Mouse (Mus musculus): ENCODE measurements around the gene Peg3. TPM values are rescaled to one million over a fixed set of nuclear protein-coding genes. Genes with fewer than 3 reads are reported as not detected.
"Not testable (repeated sequence)": the region's sequence is repeated elsewhere in the genome, so short reads cannot be mapped to it uniquely, and the experiment has no call there.

Peg3 gene
- polyA plus RNA-seq (2015; fragmentation: Nextera tagmentation; extraction: Ambion mirVana) = 148 and 157 TPM in 2 replicates

DNA sequence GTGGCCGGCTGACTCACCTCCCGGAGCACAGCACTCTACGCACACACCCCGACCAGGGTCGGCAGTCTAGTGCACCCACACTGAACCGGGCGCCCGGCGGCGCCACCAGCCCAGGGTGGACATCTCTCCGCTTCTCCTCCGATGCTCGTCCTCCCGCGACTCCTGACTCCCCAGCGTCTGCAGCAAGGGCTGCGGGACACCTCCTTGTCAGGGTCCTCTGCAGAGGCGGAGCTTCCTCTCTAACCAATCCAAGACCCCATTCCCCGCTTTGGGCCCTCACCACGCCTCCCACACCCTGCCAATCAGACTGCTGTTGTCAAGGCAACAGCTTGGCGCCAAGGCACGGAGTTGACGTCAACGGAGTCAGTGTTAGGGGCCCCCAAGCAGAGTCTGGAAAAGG lies at the start of gene Peg3, which contains the start of gene Usp29:
TSS of gene Peg3 (minus strand) at position 191 of the 400 bp plus-strand sequence.
TSS of gene Usp29 (plus strand) at position 338 of the 400 bp plus-strand sequence.
- Histone ChIP-seq H3K4me2 (ENCODE audit: low read depth, low read length) (peak within 1 kb of the TSS; percentile 53), H3K36me3 (ENCODE audit: control insufficient read depth, insufficient read depth, low read length) (no peaks in the 10 kb centered on the region), H3K9me3 (replicated peaks; ENCODE audit: control insufficient read depth, low read length) (peaks cover 33% of the 10 kb centered on the region), H3K27ac (ENCODE audit: low read length) (peak within 1 kb of the TSS; percentile 83), H3K4me3 (replicated peaks; ENCODE audit: low read length) (peak within 1 kb of the TSS; percentile 59), H3K27me3 (ENCODE audit: control insufficient read depth, insufficient read depth, low read length) (no peaks in the 10 kb centered on the region), H3K9ac (ENCODE audit: low read length) (peak within 1 kb of the TSS; percentile 74), H3K4me1 (ENCODE audit: control insufficient read depth, insufficient read depth, low read length) (no peaks in the 10 kb centered on the region)
- ATAC-seq (ENCODE audit: insufficient read depth, low FRiP score) = peak; percentile 51
- 52% methylated on average over 24 of the region's 24 CpGs for WGBS

- Histone ChIP-seq H3K27ac (ENCODE audit: low read length) (no peak overlapping the region), H3K36me3 (ENCODE audit: control insufficient read depth, insufficient read depth, low read length) (no peaks in the 10 kb centered on the region), H3K27me3 (ENCODE audit: control insufficient read depth, insufficient read depth, low read length) (no peaks in the 10 kb centered on the region), H3K9me3 (replicated peaks; ENCODE audit: control insufficient read depth, low read length) (no peaks in the 10 kb centered on the region), H3K9ac (ENCODE audit: low read length) (no peak overlapping the region), H3K4me3 (replicated peaks; ENCODE audit: low read length) (no peak overlapping the region), H3K4me2 (ENCODE audit: low read depth, low read length) (no peak overlapping the region), H3K4me1 (ENCODE audit: control insufficient read depth, insufficient read depth, low read length) (peaks cover 44% of the 10 kb centered on the region)
- no peak for ATAC-seq (ENCODE audit: insufficient read depth, low FRiP score)
- 74% methylated on average over 5 of the region's 5 CpGs for WGBS
These were observed 48.9 kb upstream of the Peg3 start for GRCm38 (mm10) chr7:6779172-6779571.

DNA sequence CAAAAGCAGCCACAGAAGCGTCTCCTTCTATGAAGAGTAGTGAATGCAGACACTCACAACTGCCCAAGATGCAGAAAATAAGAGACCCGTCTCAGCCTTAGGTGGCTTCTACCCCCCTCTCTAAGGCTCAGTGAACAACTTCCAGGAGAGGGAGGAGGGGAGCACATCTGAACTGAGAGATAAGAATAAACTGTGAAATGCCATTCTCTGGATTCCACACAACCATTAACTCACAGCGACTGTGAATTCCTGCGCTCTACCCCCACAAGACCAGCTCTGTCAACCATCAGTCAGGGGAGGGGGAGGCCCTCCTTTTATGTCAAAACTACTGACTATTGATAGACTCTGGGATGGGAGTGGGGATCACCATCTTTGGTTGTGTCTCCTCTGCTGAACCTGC lies 47.5 kb upstream of the Peg3 start:
- no peaks in the 10 kb centered on the region for H3K9me3 ChIP-seq (replicated peaks; ENCODE audit: control insufficient read depth, low read length)
- no peak overlapping the region for H3K4me3 ChIP-seq (replicated peaks; ENCODE audit: low read length)
- H3K4me1 ChIP-seq (ENCODE audit: control insufficient read depth, insufficient read depth, low read length) = peaks cover 45% of the 10 kb centered on the region
- H3K4me2 ChIP-seq (ENCODE audit: low read depth, low read length) = no peak overlapping the region
- H3K36me3 ChIP-seq (ENCODE audit: control insufficient read depth, insufficient read depth, low read length) = no peaks in the 10 kb centered on the region
- peak; percentile 14; the same call in 1 of the 2 replicates for ATAC-seq (ENCODE audit: insufficient read depth, low FRiP score)
- peak overlapping the region; percentile 83 for H3K27ac ChIP-seq (ENCODE audit: low read length)
- 15% methylated on average over 4 of the region's 4 CpGs for WGBS
- H3K9ac ChIP-seq (ENCODE audit: low read length) = peak overlapping the region; percentile 35; the same call in 1 of the 2 replicates
- H3K27me3 ChIP-seq (ENCODE audit: control insufficient read depth, insufficient read depth, low read length) = no peaks in the 10 kb centered on the region

DNA sequence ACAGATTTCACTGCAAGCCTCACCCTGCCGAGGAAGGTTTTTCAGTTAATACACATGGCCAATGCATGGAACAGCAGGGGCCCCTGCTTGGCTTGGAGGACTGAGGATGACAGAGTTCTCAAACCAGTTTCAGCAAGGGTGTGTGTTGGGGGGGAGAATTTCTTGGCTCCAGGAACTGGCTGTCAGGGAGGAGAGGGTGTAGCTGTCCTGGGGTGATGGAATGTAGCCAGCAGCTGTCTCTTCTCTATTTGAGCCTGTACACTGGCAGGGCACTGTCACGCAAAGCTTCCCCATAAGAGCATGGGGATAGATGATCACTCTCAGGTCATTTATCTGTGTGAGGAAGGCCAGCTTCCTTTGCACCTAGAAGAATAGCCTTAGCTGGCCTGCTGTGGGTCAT lies 46.9 kb upstream of the Peg3 start:
- WGBS = 29% methylated on average over 2 of the region's 2 CpGs
- Histone ChIP-seq H3K9me3 (replicated peaks; ENCODE audit: control insufficient read depth, low read length) (no peaks in the 10 kb centered on the region), H3K4me2 (ENCODE audit: low read depth, low read length) (no peak overlapping the region), H3K4me3 (replicated peaks; ENCODE audit: low read length) (no peak overlapping the region), H3K36me3 (ENCODE audit: control insufficient read depth, insufficient read depth, low read length) (no peaks in the 10 kb centered on the region), H3K4me1 (ENCODE audit: control insufficient read depth, insufficient read depth, low read length) (peaks cover 39% of the 10 kb centered on the region), H3K27me3 (ENCODE audit: control insufficient read depth, insufficient read depth, low read length) (no peaks in the 10 kb centered on the region), H3K27ac (ENCODE audit: low read length) (peak overlapping the region; percentile 83), H3K9ac (ENCODE audit: low read length) (peak overlapping the region; percentile 35; the same call in 1 of the 2 replicates)
- peak; percentile 53 for ATAC-seq (ENCODE audit: insufficient read depth, low FRiP score)

DNA sequence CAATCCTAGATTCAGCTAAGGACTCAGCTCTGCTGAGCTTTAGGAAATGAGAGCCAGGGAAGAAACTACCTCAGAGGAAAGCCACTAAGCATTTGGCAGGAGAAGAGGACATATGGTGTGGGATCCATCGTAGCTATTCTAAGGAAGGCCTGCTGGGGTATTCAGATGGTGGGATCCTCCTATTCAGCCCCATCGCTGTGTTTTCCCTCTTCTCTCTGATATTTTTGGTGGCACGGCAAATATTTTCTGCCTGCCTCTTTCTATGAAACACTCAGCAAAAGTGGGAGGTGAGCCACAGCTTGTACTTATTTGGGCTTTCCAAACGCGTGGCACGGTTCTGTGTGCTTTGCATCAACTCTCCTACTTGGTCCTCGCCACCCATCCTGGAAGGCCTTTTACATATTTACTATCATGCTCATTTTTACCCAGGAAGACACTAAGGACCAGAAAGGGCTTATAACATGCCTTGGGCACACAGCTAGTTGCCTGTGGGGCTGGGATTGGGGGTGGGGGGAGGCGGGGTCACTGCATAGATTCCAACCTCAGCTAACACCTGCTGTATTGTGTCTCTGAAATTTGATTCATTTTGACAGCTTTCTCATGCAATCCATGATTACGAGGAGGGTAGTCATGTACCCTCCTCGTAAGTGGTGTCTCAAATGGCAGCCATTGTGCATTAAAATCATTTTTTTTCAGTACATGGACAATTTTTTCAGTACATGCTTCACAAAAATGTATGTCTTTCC lies 46.3 kb upstream of the Peg3 start:
- whole genome bisulfite sequencing = 74% methylated on average over 10 of the region's 10 CpGs

GRCm38 (mm10) chr7:6773865-6774413 lies 43.7 kb upstream of the Peg3 start:
- H3K27me3 ChIP-seq (ENCODE audit: control insufficient read depth, insufficient read depth, low read length); H3K9ac ChIP-seq (ENCODE audit: low read length); H3K4me3 ChIP-seq (replicated peaks; ENCODE audit: low read length); H3K4me2 ChIP-seq (ENCODE audit: low read depth, low read length); H3K36me3 ChIP-seq (ENCODE audit: control insufficient read depth, insufficient read depth, low read length); ATAC-seq (ENCODE audit: insufficient read depth, low FRiP score); H3K9me3 ChIP-seq (replicated peaks; ENCODE audit: control insufficient read depth, low read length); H3K27ac ChIP-seq (ENCODE audit: low read length): not testable (repeated sequence)
- WGBS = 43% methylated on average over 11 of the region's 11 CpGs
- H3K4me1 ChIP-seq (ENCODE audit: control insufficient read depth, insufficient read depth, low read length) = peaks cover 38% of the 10 kb centered on the region

More for the DNA sequence above, 46.3 kb upstream of the Peg3 start:
- Histone ChIP-seq H3K9me3 (replicated peaks; ENCODE audit: control insufficient read depth, low read length) (no peaks in the 10 kb centered on the region), H3K27me3 (ENCODE audit: control insufficient read depth, insufficient read depth, low read length) (no peaks in the 10 kb centered on the region), H3K36me3 (ENCODE audit: control insufficient read depth, insufficient read depth, low read length) (no peaks in the 10 kb centered on the region), H3K9ac (ENCODE audit: low read length) (no peak overlapping the region), H3K4me2 (ENCODE audit: low read depth, low read length) (no peak overlapping the region), H3K27ac (ENCODE audit: low read length) (peak overlapping the region; percentile 83), H3K4me1 (ENCODE audit: control insufficient read depth, insufficient read depth, low read length) (peaks cover 33% of the 10 kb centered on the region), H3K4me3 (replicated peaks; ENCODE audit: low read length) (no peak overlapping the region)
- ATAC-seq (ENCODE audit: insufficient read depth, low FRiP score) = no peak

- H3K9ac ChIP-seq (ENCODE audit: low read length) = 0 out of 2 replicates have a peak overlapping the region, but pooled peaks have one; percentile 32
- no peak overlapping the region for H3K4me2 ChIP-seq (ENCODE audit: low read depth, low read length)
These were observed 40.1 kb upstream of the Peg3 start for GRCm38 (mm10) chr7:6770286-6770685.

DNA sequence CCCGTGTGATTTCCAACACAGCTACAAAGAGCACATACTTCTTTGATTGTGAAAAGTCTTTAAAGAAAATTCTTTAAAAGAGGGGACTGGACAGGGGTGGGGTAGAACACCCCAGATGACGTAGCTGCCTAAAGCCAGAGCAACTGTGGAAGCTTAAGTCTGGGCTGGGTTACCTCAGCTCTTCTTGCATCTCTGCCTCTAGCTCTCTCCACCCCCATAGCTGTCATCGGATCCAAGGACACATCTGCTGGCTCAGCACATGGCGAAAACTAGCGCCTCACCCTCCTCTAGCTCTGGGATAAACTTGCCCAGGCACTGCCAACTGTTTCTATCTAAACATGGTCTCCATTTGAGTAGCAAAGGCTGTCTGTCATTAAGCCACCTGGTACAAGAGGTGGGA lies 35.0 kb upstream of the Peg3 start:
- no peaks in the 10 kb centered on the region for H3K36me3 ChIP-seq (ENCODE audit: control insufficient read depth, insufficient read depth, low read length)
- 47% methylated on average over 5 of the region's 5 CpGs for WGBS
- no peaks in the 10 kb centered on the region for H3K27me3 ChIP-seq (ENCODE audit: control insufficient read depth, insufficient read depth, low read length)
- H3K9me3 ChIP-seq (replicated peaks; ENCODE audit: control insufficient read depth, low read length) = no peaks in the 10 kb centered on the region
- peaks cover 9% of the 10 kb centered on the region for H3K4me1 ChIP-seq (ENCODE audit: control insufficient read depth, insufficient read depth, low read length)
- no peak overlapping the region for H3K4me2 ChIP-seq (ENCODE audit: low read depth, low read length)
- H3K27ac ChIP-seq (ENCODE audit: low read length) = no peak overlapping the region
- ATAC-seq (ENCODE audit: insufficient read depth, low FRiP score) = no peak
- no peak overlapping the region for H3K9ac ChIP-seq (ENCODE audit: low read length)
- H3K4me3 ChIP-seq (replicated peaks; ENCODE audit: low read length) = no peak overlapping the region

More at GRCm38 (mm10) chr7:6770286-6770685, 40.1 kb upstream of the Peg3 start:
- Histone ChIP-seq H3K4me3 (replicated peaks; ENCODE audit: low read length) (no peak overlapping the region), H3K4me1 (ENCODE audit: control insufficient read depth, insufficient read depth, low read length) (peaks cover 18% of the 10 kb centered on the region), H3K27me3 (ENCODE audit: control insufficient read depth, insufficient read depth, low read length) (no peaks in the 10 kb centered on the region), H3K36me3 (ENCODE audit: control insufficient read depth, insufficient read depth, low read length) (no peaks in the 10 kb centered on the region), H3K9me3 (replicated peaks; ENCODE audit: control insufficient read depth, low read length) (no peaks in the 10 kb centered on the region), H3K27ac (ENCODE audit: low read length) (peak overlapping the region; percentile 54)
- ATAC-seq (ENCODE audit: insufficient read depth, low FRiP score) = peak; percentile 84
- 6% methylated on average over 8 of the region's 8 CpGs for WGBS

GRCm38 (mm10) chr7:6760170-6760569 lies 29.9 kb upstream of the Peg3 start:
- Histone ChIP-seq H3K9me3 (replicated peaks; ENCODE audit: control insufficient read depth, low read length) (no peaks in the 10 kb centered on the region), H3K4me2 (ENCODE audit: low read depth, low read length) (no peak overlapping the region)
- 62% methylated on average over 6 of the region's 6 CpGs for WGBS

More at GRCm38 (mm10) chr7:6760170-6760569, 29.9 kb upstream of the Peg3 start:
- H3K4me1 ChIP-seq (ENCODE audit: control insufficient read depth, insufficient read depth, low read length) = 0 out of 2 replicates have a peak, but pooled peaks cover under 1% of the 10 kb centered on the region
- H3K36me3 ChIP-seq (ENCODE audit: control insufficient read depth, insufficient read depth, low read length) = no peaks in the 10 kb centered on the region
- H3K4me3 ChIP-seq (replicated peaks; ENCODE audit: low read length) = no peak overlapping the region
- no peak for ATAC-seq (ENCODE audit: insufficient read depth, low FRiP score)
- H3K9ac ChIP-seq (ENCODE audit: low read length) = no peak overlapping the region
- no peak overlapping the region for H3K27ac ChIP-seq (ENCODE audit: low read length)
- H3K27me3 ChIP-seq (ENCODE audit: control insufficient read depth, insufficient read depth, low read length) = no peaks in the 10 kb centered on the region

Measured in stomach, embryonic 16.5 days (tissue).